Mouse (Mus musculus): ENCODE data around the gene Pnpla6.

The Pnpla6 gene

GRCm38 (mm10) chr8:3515260-3515671 lies at the start of gene Pnpla6:
TSS of gene Pnpla6 (plus strand) at chr8:3515384.
- peak; percentile 90 for DNase-seq (ENCODE audit: low read depth)

- DNase-seq (ENCODE audit: low read depth), result peak; percentile 97
These were observed 47.9 kb upstream of the Pnpla6 start, which contains the start of gene Pex11g for GRCm38 (mm10) chr8:3467006-3467885. TSS of gene Pex11g (minus strand) at chr8:3467680.

- DNase-seq (ENCODE audit: low read depth), result no peak
These were observed 47.2 kb upstream of the Pnpla6 start for GRCm38 (mm10) chr8:3467886-3468545.

GRCm38 (mm10) chr8:3468838-3469237 lies 46.3 kb upstream of the Pnpla6 start:
- peak; percentile 39 for DNase-seq (ENCODE audit: low read depth)

- DNase-seq (ENCODE audit: low read depth), result no peak
These were observed 44.6 kb upstream of the Pnpla6 start, which contains the start of gene Tex45 for GRCm38 (mm10) chr8:3470562-3470961. TSS of gene Tex45 (plus strand) at chr8:3470862.

- no peak for DNase-seq (ENCODE audit: low read depth)
These were observed 39.3 kb upstream of the Pnpla6 start for GRCm38 (mm10) chr8:3475715-3476429.

- DNase-seq (ENCODE audit: low read depth), result no peak
These were observed 34.9 kb upstream of the Pnpla6 start for GRCm38 (mm10) chr8:3480221-3480785.

- DNase-seq (ENCODE audit: low read depth), result peak; percentile 61
These were observed 33.6 kb upstream of the Pnpla6 start for GRCm38 (mm10) chr8:3481605-3482004.

GRCm38 (mm10) chr8:3482240-3482740 lies 32.9 kb upstream of the Pnpla6 start:
- no peak for DNase-seq (ENCODE audit: low read depth)

- no peak for DNase-seq (ENCODE audit: low read depth)
These were observed 31.6 kb upstream of the Pnpla6 start for GRCm38 (mm10) chr8:3483546-3483945.

GRCm38 (mm10) chr8:3485192-3485591 lies 30.0 kb upstream of the Pnpla6 start:
- DNase-seq (ENCODE audit: low read depth), result no peak

- peak; percentile 88 for DNase-seq (ENCODE audit: low read depth)
These were observed 22.0 kb upstream of the Pnpla6 start, which contains the start of gene Zfp358 for GRCm38 (mm10) chr8:3492901-3493844. TSS of gene Zfp358 (plus strand) at chr8:3493138.

- DNase-seq (ENCODE audit: low read depth), result no peak
These were observed 21.4 kb upstream of the Pnpla6 start for GRCm38 (mm10) chr8:3493845-3494208.

GRCm38 (mm10) chr8:3495578-3496427 lies 19.4 kb upstream of the Pnpla6 start:
- no peak for DNase-seq (ENCODE audit: low read depth)

GRCm38 (mm10) chr8:3496428-3496748 lies 18.8 kb upstream of the Pnpla6 start:
- DNase-seq (ENCODE audit: low read depth), result no peak

GRCm38 (mm10) chr8:3498583-3498982 lies 16.6 kb upstream of the Pnpla6 start:
- DNase-seq (ENCODE audit: low read depth), result no peak

- DNase-seq (ENCODE audit: low read depth), result no peak
These were observed 15.4 kb upstream of the Pnpla6 start for GRCm38 (mm10) chr8:3499751-3500150.

- peak; percentile 99 for DNase-seq (ENCODE audit: low read depth)
These were observed 14.7 kb upstream of the Pnpla6 start, which contains the start of gene Mcoln1 for GRCm38 (mm10) chr8:3500235-3501090. TSS of gene Mcoln1 (plus strand) at chr8:3500457.

- peak; percentile 36 for DNase-seq (ENCODE audit: low read depth)
These were observed 13.0 kb upstream of the Pnpla6 start for GRCm38 (mm10) chr8:3502217-3502616.

All from NIH3T3 (cell line).